Mouse (Mus musculus): ENCODE results near the gene Mgme1. TPM values are rescaled to one million over a fixed set of nuclear protein-coding genes. Genes with fewer than 3 reads are reported as not detected.

Gene Mgme1
- polyA plus RNA-seq, 1 experiment from 2014 or later, result 15.7 TPM

DNA sequence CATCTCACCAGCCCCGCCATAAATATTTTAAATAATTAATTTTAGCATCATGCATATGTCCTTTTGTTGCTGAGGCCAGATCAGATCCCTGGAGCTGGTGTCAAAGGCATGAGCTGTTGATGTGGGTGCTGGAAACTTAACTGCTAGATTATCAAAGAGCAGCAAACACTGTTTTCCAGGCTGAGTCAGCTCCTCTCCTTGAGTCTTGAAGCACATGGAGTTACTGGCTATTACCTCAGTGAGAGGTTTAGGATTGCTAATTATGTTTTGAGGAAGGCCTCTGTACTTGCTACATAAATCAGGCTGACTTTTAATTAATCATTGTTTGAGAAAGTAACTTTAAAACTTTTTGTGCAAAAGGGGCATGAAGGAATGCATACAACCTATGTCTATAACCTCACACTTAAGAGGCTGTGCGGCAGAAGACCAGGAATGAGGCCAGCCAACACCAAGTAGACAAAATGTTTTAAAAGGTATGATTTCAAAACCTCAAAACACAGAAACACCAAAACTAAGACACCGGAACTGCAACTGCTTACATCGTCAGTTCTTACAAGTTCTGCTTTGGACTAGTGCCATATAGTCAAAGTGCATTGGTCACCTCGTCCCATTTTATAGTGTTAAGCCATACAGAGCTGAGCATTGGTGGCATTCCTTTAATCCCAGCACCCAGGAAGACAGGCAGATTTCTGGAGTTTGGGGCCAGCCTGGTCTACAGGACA, 5.9 kb upstream of the Mgme1 start:
- DNase-seq (ENCODE audit: low spot score), result no peak

DNA sequence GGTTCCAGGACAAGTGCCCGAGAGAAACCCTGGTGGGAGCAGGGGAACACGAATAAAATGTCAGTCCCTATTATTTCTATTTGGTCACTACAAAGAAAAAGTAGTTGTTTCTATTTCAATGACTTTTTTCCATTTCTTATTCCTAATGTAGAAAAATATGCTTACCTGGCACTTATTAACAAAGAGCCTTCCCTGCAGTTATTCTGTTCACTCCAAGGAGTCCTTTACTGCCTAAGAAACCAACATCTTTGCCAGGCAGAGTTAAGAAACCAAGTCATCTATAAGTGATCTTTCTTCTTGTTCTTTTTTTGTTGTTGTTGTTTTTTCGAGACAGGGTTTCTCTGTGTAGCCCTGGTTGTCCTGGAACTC, 5.4 kb upstream of the Mgme1 start:
- DNase-seq (ENCODE audit: low spot score), result no peak

DNA sequence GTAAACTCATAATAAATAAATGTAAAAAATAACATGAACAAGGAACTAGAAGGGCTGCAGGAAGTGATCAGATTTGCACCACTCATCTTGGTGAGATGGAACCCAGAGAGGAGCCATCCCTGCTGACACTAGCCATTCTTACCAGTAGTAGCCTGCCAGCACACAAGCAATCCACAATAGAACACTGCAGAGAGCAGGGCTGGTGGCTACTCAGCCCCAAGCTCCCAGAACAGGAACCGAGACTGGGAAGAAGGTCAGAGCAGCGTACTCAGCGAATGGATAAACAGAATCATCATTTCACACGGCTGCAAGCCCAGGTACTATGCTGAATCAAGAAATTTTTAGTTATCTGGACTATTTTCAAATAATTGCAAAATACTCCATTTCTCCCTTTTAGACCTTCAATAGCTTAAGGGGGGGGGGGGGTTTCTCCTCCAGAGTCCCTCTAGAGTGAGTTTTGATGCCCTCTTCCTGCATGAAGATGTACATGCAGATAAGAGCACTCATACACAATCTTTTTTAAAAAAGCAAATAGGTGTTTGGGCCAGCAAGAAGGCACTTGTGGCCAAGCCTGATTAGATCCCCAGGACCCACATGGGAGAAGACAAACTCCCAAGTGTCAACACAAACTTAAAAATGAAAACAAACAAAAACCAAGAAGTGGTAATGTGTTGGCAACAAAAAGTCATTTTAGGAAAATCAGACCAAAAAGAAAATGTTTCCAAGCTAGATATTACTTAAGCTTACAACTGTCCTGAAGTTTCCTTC, 4.4 kb upstream of the Mgme1 start:
- no peak for DNase-seq (ENCODE audit: low spot score)

DNA sequence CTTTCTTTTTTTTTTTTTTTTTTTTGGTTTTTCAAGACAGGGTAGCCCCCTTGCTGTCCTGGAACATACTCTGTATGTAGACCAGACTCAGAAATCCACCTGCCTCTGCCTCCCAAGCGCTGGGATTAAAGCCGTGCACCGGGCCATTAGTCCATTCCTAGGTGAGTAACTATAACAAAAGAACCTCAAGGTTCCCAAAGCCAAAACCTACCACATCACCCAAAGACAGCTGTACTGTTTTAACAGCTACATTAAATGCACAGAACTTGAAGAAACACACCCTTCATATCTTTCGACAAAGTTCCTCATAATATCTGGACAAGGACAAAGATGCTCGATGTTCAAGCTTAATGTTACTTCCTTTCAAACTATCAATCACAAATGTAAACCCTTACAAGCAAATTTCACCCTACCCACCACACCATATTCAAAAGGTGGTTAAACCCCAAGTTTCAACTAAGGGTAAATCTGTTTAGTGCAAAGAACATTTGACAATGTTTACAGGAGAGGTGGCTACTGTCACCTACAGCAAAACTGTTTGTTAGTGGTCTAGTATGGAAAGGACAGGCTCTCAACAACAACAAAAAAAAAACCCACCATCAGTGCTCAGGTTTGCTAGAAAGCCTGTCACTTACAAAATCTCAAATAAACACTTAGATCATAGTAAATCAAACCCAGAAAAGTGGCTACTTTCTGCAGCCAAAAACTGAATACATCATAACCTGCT, 3.3 kb upstream of the Mgme1 start:
- no peak for DNase-seq (ENCODE audit: low spot score)

DNA sequence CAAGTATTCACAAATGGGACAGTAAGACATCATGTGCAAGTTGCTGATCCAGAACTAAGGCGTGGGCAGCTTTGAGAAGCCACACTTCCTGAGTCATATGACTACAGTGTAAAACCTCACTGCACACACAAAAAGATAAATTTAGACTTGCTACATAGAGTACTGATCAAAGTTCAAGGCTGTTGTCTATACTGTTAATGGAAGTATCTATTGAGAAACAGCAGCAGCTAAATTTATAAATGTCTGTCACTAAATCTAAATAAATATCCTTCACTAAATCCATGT, 2.8 kb upstream of the Mgme1 start:
- DNase-seq (ENCODE audit: low spot score), result peak; percentile 47

DNA sequence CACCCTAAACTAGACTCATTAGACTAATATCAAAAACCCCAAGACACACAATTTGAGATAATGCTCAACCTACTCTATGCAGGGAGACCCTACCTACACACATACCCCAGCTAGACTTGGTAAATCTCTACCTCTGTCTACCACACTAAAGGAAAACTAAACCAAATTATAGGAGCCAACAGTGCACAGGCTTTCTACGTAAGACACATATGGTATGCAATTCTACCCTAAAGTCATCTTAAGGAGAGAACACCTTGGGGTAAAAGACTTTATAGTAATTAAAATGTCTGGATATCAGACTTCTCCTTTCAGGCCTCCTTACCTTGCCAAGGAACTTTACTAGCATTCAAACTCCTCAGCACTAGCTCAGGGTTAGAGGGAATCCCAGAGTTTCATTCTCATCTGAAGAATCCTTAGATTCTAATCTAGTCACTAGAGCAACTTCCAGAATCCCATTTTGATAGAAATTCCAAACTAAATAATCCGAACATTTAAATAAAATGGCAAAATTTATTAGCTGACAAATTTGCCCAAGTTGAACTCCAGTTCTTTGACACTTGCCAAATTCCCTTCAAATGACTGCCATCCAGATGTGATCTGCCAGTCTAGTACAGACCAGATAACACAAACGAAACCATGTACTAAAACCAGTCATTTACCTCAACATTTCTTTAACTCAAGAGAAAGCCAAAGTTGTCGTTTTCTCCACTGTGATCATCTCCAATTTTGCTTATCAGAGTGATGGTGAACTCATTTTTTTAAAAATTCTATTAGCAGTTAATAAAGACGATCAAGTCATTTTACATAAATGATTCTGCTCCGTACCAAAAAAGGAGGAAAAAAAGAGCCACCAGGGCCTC, 1.8 kb upstream of the Mgme1 start:
- no peak for DNase-seq (ENCODE audit: low spot score)

DNA sequence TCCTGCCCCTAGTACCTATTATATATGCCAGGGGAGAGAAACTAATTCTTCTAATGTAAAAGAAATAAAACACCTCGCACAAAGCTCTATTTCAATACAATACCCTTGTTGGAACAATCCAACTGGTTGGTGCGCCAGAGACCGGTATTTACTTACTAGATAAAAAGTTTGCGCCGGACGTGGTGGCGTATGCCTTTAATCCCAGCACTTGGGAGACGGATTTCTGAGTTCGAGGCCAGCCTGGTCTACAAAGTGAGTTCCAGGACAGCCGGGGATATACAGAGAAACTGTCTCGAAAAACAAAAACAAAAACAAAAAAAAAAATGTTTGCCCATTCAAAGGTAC, 1.2 kb upstream of the Mgme1 start:
- DNase-seq (ENCODE audit: low spot score), result peak; percentile 40

DNA sequence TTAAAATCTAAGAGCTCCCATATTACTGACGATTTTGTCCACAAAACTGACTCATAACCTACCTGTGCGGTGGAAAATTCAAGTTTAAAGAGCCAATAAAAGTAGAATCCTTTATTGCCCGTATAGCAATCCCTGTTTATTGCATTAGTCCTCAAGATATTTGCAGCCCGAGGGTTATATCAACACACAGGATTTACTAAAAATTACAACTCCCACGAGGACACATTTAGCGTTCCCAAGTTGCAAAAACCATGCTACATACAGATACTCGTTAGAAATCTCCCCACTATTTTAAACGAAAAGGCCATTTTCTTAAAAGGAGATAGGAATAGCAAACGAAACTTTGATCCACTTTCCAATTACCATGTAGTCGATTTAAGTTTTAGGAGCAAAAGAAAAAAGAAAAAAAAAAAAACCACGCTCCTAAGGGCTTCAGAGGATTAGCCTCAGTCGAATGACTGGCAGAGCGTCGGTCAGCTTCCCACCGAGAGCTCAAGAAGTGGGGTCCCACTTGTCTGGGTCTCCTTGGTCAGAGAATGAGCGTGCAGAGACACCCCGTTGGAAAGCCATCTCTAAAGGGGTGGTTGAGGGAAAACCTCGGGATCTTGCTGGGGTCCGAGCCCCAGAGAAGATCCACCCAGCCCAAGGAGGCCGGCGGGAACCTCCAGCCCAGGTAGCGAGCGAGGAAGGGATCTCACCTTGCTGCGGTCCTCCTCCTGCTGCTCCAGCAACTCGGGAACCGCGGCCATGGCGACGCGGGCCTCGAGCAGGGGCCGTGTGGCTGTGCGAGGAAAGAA, 586 bp upstream of the Mgme1 start:
- DNase-seq (ENCODE audit: low spot score), result no peak

DNA sequence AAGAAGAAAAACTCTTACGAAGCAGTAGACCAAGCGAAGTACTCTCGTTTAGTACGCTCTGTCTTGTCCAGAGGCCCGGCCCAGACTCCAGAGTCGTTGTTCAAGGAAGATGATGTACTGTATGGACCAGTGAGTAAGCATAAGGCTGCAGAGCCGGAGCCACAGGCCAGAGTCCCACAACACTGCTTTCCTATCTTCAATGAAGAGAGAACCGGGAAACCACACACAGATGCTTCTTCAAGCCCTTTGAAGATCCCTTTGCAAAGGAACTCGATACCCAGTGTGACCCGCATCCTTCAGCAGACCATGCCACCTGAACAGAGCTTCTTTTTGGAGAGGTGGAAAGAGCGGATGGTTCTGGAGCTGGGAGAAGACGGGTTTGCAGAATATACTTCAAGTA, 1.6 kb downstream of the Mgme1 start:
- DNase-seq (ENCODE audit: low spot score), result peak; percentile 24

DNA sequence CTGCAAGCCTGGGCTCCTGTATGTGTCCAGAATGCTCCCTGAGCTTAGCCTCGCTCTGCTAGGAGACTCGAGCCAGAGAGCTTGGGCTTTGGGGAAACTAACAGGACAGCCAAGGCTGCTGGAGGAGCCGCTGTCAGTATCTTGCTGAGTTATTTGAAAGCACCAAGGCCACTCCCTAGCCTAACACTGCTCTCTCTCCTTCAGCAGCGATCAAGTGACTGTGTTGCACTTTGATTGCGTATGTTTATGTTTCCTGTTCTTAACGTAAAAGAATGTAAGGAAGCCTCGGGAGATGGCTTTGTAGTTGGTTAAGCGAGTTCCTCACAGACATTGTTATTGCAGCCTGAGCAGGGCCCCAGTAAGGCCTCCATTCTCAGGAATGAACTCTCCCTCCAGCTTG, 4.3 kb downstream of the Mgme1 start:
- DNase-seq (ENCODE audit: low spot score), result peak; percentile 34

DNA sequence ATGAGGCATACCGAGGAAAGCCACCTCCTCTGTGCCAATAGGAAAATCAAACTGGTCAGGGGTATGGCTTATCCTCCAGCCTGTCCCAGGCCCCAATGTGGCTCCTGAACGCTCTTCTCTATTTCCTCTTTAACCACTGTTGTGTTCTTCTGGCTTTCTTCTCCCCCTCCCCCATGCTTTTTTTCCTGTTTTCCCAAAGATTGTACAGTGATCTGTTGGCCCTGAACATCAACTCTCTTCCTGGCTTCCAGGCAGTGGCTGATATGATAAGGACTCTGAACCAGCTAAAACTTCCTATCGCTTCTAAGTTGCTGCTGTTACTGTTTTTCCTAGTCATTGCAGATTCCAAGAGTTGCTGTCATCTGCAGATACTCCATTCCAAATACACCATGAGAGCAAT, 6.4 kb downstream of the Mgme1 start:
- DNase-seq (ENCODE audit: low spot score), result no peak

DNA sequence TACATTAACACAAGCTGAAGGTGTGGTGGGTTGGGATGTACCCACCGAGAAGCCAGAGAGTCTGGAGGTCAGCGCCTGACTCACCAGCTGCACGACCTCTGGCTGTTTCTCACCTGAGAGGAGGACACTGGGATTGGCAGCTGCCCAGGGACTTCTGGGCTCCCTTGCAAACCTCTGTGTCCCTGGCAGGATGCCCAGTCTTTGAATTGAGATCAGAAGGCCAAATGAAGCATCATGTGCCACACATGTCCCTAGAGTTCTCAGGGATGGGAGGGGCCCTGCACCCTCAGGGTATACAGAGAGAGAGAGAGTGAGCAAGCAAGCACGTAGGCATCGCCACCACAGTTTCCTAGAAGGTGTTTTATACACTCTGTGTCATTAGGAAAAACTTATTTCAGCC, 9.3 kb downstream of the Mgme1 start:
- no peak for DNase-seq (ENCODE audit: low spot score)

DNA sequence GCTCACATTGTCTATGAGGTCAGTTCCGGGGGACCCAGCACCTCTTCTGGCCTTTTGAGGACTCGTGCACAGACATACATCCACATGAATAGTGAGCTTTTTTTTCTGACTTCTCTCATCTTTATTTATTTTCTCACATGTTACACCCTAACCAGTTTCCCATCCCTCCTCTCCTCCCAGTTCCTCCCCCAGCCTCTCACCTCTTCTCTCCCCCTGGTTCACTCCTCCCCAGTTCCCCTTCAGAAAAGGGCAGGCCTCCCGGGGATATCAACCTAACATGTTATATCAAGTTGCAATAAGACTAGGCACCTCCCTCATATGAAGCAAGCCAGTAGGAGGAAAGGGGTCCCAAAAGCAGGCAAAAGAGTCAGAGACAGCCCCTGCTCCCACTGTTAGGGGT, 10.1 kb downstream of the Mgme1 start:
- no peak for DNase-seq (ENCODE audit: low spot score)

DNA sequence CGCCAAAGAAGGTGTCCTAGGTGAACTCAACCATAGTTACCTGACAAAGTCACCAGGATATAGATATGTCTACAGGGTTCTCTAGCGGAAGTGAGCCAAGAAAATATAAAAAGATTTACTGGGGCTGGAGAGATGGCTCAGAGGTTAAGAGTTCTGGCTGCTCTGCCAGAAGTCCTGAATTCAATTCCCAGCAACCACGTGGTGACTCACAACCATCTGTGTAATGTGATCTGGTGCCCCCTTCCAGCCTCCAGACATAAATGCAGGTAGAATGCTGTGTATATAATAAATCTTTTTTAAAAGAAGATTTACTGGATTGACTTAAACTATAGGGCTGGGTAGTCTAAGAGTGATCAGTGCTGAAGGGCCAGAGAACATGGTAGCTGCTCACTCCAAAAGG, 11.0 kb downstream of the Mgme1 start:
- no peak for DNase-seq (ENCODE audit: low spot score)

DNA sequence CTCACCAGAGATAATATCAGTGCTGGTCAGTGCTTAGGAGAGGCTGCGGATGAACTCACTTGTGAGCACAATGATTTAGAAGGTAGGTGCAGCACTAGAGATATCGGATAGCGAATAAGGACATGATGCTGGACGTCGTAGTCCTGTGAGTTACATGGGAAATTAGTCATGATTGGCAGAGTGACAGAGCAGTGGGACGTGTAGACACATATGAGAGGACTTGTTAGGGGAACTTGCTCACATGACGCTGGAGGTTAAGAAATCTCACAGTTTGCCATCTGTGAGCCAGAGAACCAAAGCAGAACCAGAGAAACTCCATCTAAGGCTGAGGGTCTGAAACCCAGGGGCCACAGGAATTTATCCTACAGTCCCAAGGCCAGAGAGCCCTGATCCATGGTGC, 19.9 kb downstream of the Mgme1 start:
- no peak for DNase-seq (ENCODE audit: low spot score)

DNA sequence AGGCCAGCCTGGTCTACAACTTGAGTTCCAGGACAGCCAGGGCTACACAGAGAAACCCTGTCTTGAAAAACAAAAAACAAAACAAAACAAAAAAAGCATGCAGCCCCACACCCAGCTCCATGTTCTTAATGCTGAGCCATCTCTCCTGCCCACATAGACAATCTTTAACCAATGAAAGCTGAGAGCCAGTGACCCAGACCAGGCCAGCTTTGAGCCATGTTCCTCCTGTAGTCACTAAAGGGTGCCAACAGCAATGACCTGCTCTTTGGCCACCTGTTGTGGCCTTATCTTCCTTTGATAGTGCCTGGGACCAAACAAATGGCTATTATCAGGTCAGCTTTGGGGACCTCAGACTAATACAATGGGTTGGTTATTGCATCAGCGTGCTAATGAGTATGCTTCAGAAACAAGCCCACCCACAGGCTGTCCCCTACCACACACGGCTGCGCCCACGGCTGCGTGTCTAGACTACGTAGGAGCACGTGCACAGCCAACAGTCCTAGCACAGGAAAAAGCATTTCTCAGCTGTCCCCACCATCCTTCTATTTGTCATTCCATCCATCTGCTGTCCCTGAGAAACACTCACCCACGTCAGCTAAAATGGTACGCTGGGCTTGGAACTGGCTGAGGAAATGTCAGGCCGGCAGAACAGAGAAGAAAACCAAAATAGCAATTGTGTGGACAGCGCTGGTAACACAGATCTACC, 21.3 kb downstream of the Mgme1 start:
- DNase-seq (ENCODE audit: low spot score), result no peak

DNA sequence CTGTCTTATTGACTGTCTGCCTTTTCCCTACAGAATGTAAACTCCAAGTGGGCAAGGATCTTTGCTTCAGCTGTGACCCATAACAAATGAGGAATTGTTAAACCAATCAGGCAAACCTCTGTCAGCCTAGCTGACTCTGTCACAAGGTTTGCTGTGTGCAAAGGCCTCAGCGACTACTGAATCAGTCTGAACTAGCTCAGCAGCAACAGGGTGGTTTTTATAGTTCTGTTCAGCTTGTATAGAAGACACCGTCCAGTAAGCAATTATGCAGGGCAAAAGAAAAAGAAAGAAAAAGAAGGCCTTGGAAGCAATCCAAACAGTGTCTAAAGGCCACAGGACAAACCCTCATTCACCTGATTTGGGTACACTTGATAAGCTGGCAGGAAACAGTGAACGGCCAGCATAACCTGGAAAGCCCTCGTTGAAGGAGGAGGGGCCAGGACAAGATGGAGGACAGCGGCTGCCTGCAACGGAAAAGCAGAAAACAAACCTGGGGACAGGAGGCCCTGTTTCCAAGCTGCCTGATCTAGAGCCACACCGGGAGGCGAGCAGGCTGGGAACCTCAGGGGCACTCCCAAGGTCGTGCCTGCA, 24.8 kb downstream of the Mgme1 start:
- DNase-seq (ENCODE audit: low spot score), result no peak

DNA sequence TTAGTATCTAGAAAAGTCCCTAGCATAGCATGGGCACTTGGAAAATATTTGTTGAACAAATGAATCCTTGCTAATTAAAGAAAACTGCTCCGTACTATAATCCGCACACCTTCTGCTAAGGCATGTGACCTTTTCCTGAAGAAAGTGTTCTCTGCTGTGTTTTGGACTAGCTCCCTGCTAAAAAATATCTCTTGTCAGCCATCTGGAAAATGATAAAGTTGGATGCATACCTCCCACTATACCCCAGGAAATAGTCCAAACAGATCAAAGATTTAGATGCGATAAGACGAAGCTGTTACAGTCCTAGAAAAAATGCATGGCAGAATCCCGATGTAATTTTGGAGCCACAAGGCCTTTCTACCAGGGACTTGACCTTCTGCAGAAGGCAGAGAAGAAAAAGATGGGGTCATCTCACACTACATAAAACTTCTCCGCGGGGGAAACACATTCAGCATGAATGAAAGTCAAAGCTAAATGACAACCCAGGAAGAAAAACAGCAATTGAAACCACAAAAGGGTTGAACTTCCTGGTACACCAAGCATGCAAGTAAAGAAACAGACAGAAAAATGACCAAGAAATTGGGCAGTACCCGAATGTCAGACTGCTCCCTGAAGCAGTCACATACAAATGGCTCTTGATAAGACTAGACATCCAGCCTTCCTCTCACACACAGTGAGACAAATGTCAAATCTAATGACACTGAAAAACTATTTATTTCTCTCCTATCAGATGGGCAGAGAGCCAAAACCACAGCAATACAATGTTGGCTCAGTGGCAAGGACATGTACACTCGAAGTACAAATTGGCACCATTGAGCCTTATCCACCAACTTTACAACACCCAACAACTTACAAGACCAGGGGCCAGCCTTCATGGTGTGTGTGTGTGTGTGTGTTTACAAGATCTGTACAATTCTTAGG, 29.5 kb downstream of the Mgme1 start:
- DNase-seq (ENCODE audit: low spot score), result peak; percentile 13

DNA sequence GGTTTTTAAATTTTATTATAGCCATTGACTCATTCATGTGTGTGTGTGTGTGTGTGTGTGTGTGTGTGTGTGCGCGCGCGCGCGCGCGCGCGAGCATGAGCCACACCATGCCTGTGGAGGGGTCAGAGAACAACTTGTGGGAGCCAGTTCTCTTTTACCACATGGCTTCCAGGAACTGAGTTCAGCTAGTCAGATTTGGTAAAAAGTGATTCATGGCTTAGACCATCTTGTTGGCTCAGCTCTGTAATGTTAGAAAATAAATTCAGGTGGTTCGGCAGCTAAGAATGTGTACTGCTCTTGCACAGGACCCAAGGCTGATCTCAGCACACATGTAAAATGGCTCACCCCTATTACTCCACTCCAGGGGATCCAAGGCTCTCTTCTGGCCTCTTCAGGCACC, 30.6 kb downstream of the Mgme1 start:
- DNase-seq (ENCODE audit: low spot score), result no peak
